Mouse (Mus musculus) G1E (cell line): Measurements from ENCODE around the gene 4930578C19Rik.
"Not testable (repeated sequence)": the region's sequence is repeated elsewhere in the genome, so short reads cannot be mapped to it uniquely, and the experiment has no call there.

Source experiments
- CTCF ChIP-seq: IDR thresholded peaks from 2 replicates; pipeline ENCODE4 v1.5.1; 2012; ENCODE audit warnings: low read depth, low read length, inconsistent platforms, mixed read lengths
- GATA1 ChIP-seq: IDR thresholded peaks from 2 replicates; pipeline ENCODE4 v1.6.1; 2012; ENCODE audit warnings: borderline replicate concordance, low read length, inconsistent platforms, mixed read lengths

DNA sequence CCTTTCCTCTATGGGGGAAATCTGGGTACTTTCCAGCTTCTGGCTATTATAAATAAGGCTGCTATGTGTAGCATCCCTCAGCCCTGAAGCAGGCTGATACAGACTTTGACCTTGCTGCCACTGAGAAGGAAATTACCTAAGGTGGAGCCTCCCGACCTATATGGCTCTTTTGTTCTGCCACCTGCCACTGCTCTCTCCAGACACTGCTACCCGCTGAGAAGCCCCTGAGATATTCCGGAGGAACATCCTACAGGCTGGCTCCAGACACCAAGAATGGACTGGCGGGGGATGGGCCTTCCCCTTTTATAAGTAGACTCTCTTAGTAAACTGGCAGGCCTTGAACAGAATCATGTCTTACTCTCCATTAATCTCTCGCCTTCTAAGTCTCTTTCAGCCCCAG, 77.0 kb downstream of the 4930578C19Rik start:
- not testable (repeated sequence) for TF ChIP-seq GATA1, CTCF
